Mouse (Mus musculus) megakaryocyte, embryonic 14.5 days (primary cell): Measurements from ENCODE around the gene Zfx. TPM values are rescaled to one million over a fixed set of nuclear protein-coding genes. Genes with fewer than 3 reads are reported as not detected.

ENCODE experiments used
- H3K27me3 ChIP-seq: replicated peaks from 2 replicates; pipeline ENCODE3; 2012; ENCODE audit warnings: inconsistent platforms
- H3K36me3 ChIP-seq: replicated peaks from 2 replicates; pipeline ENCODE3; 2012; ENCODE audit warnings: low read length, inconsistent platforms, mixed read lengths
- H3K4me1 ChIP-seq: 2 replicates; pipeline ENCODE4 v1.6.1; 2012; ENCODE audit warnings: inconsistent platforms
- H3K4me3 ChIP-seq: replicated peaks from 2 replicates; pipeline ENCODE3; 2012; ENCODE audit warnings: moderate library complexity, mild to moderate bottlenecking, inconsistent platforms
- H3K9me3 ChIP-seq: 2 replicates; pipeline ENCODE4 v1.6.1; 2012; ENCODE audit warnings: inconsistent platforms
- FLI1 ChIP-seq: IDR thresholded peaks from 2 replicates; pipeline ENCODE4 v1.6.1; 2012; ENCODE audit warnings: low read length, inconsistent platforms, mixed read lengths
- GATA1 ChIP-seq: IDR thresholded peaks from 3 replicates; pipeline ENCODE4 v1.6.1; 2012; ENCODE audit warnings: mixed read lengths, low read length, inconsistent platforms, borderline replicate concordance
- polyA plus RNA-seq: library from polyadenylated mRNA; stranded (reverse); fragments of >175 nt; gene quantifications from 2 replicates; pipeline ENCODE4 v1.2.3, GENCODE M21; 2012; ENCODE audit warnings: low replicate concordance; ENCODE audit not compliant: insufficient read depth

Gene Zfx
- 0.36 TPM in 1 of 2 replicates, not detected in the other for polyA plus RNA-seq

GRCm38 (mm10) chrX:94123059-94123839 lies at the start of gene Zfx:
Zfx (minus strand) TSS chrX:94123702.
- Histone ChIP-seq H3K9me3 (no peaks in the 10 kb centered on the region), H3K4me3 (peak within 1 kb of the TSS; percentile 93), H3K27me3 (peaks cover 8% of the 10 kb centered on the region), H3K4me1 (peaks cover 9% of the 10 kb centered on the region; the same call in 1 of the 2 replicates), H3K36me3 (no peaks in the 10 kb centered on the region)
- TF ChIP-seq FLI1 (no peak), GATA1 (no peak)

GRCm38 (mm10) chrX:94169348-94169747 lies 45.8 kb upstream of the Zfx start:
- Histone ChIP-seq H3K27me3 (peaks cover 5% of the 10 kb centered on the region), H3K4me3 (no peak overlapping the region), H3K4me1 (no peaks in the 10 kb centered on the region), H3K9me3 (no peaks in the 10 kb centered on the region), H3K36me3 (no peaks in the 10 kb centered on the region)
- TF ChIP-seq GATA1 (no peak), FLI1 (no peak)

- Histone ChIP-seq H3K4me1 (peaks cover 15% of the 10 kb centered on the region), H3K27me3 (peaks cover 19% of the 10 kb centered on the region), H3K4me3 (no peak overlapping the region), H3K36me3 (no peaks in the 10 kb centered on the region), H3K9me3 (no peaks in the 10 kb centered on the region)
- TF ChIP-seq GATA1 (no peak), FLI1 (no peak)
These were observed 28.8 kb upstream of the Zfx start for GRCm38 (mm10) chrX:94152251-94152830.

GRCm38 (mm10) chrX:94150471-94150870 lies 27.0 kb upstream of the Zfx start:
- peaks cover 15% of the 10 kb centered on the region for H3K4me1 ChIP-seq
- no peaks in the 10 kb centered on the region for H3K9me3 ChIP-seq
- no peak for TF ChIP-seq GATA1
- no peak for TF ChIP-seq FLI1
- H3K27me3 ChIP-seq, result peaks cover 26% of the 10 kb centered on the region
- no peak overlapping the region for H3K4me3 ChIP-seq
- no peaks in the 10 kb centered on the region for H3K36me3 ChIP-seq

GRCm38 (mm10) chrX:94142004-94142771 lies 18.7 kb upstream of the Zfx start:
- no peak for TF ChIP-seq FLI1
- no peak for TF ChIP-seq GATA1
- Histone ChIP-seq H3K4me1 (peaks cover 3% of the 10 kb centered on the region; the same call in 1 of the 2 replicates), H3K4me3 (no peak overlapping the region), H3K36me3 (no peaks in the 10 kb centered on the region), H3K27me3 (peaks cover 23% of the 10 kb centered on the region), H3K9me3 (no peaks in the 10 kb centered on the region)

- H3K27me3 ChIP-seq, result peaks cover 20% of the 10 kb centered on the region
- TF ChIP-seq FLI1 (no peak), GATA1 (no peak)
- no peaks in the 10 kb centered on the region for H3K36me3 ChIP-seq
- H3K4me1 ChIP-seq, result peaks cover 3% of the 10 kb centered on the region; the same call in 1 of the 2 replicates
- no peak overlapping the region for H3K4me3 ChIP-seq
- no peaks in the 10 kb centered on the region for H3K9me3 ChIP-seq
These were observed 16.6 kb upstream of the Zfx start for GRCm38 (mm10) chrX:94140080-94140479.

- TF ChIP-seq FLI1, result no peak
- no peak for TF ChIP-seq GATA1
- Histone ChIP-seq H3K4me3 (no peak overlapping the region), H3K27me3 (peaks cover 11% of the 10 kb centered on the region), H3K9me3 (no peaks in the 10 kb centered on the region), H3K36me3 (no peaks in the 10 kb centered on the region), H3K4me1 (peaks cover 3% of the 10 kb centered on the region; the same call in 1 of the 2 replicates)
These were observed 14.8 kb upstream of the Zfx start for GRCm38 (mm10) chrX:94138256-94138655.

GRCm38 (mm10) chrX:94135084-94135483 lies 11.6 kb upstream of the Zfx start:
- H3K27me3 ChIP-seq, result peaks cover 18% of the 10 kb centered on the region
- TF ChIP-seq GATA1 (no peak), FLI1 (no peak)
- H3K4me1 ChIP-seq, result peaks cover 12% of the 10 kb centered on the region

GRCm38 (mm10) chrX:94133551-94133950 lies 10.0 kb upstream of the Zfx start:
- Histone ChIP-seq H3K27me3 (peaks cover 20% of the 10 kb centered on the region), H3K4me1 (peaks cover 8% of the 10 kb centered on the region)
- TF ChIP-seq FLI1 (no peak), GATA1 (no peak)

More at GRCm38 (mm10) chrX:94135084-94135483, 11.6 kb upstream of the Zfx start:
- Histone ChIP-seq H3K4me3 (no peak overlapping the region), H3K9me3 (no peaks in the 10 kb centered on the region), H3K36me3 (no peaks in the 10 kb centered on the region)

More at GRCm38 (mm10) chrX:94133551-94133950, 10.0 kb upstream of the Zfx start:
- no peaks in the 10 kb centered on the region for H3K9me3 ChIP-seq
- H3K4me3 ChIP-seq, result no peak overlapping the region
- H3K36me3 ChIP-seq, result no peaks in the 10 kb centered on the region
